Mouse (Mus musculus): Measurements from ENCODE around the gene Pbp2.

DNA sequence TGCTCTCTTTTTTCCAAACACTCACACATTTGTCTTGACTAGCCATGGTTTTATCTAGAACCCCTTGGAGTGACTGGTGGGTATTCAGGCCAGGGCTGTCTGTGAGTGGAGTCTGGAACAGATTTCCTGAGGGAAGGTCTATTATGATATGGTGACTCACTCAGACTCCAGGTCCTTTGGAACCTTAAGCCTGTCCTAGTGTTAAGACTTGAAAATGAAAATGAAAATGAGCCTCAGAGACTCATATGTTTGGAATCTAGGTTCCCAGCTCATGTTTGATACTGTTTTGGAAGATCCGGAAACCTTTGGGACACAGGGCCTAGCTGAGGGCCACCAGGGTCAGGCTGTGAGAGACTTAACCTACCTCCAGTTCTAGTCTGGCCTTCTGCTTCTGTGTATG is 44.1 kb downstream of the Pbp2 start:
- no peak for TF ChIP-seq CTCF (conservative IDR thresholded peaks at IDR 0.05; ENCODE audit: insufficient read depth, insufficient read length, low read depth, low read length)
- TF ChIP-seq POLR2A (IDR thresholded peaks at IDR 0.05; ENCODE audit: low read depth, low read length): no peak
